Mouse (Mus musculus) lung, adult 2 months (tissue): ENCODE measurements around the gene Klc1.

Experiments used
- CTCF ChIP-seq: fragments of 200-500 bp; IDR thresholded peaks from 2 replicates; pipeline ENCODE4 v1.5.1; 2011; ENCODE audit warnings: mild to moderate bottlenecking, low read length, control low read depth; ENCODE audit not compliant: insufficient read depth
- POLR2A ChIP-seq: fragments of 200-500 bp; IDR thresholded peaks from 2 replicates; pipeline ENCODE4 v1.6.1; 2011; ENCODE audit warnings: low read depth, mild to moderate bottlenecking, control low read depth, low read length, borderline replicate concordance; ENCODE audit errors: extremely low read depth

DNA sequence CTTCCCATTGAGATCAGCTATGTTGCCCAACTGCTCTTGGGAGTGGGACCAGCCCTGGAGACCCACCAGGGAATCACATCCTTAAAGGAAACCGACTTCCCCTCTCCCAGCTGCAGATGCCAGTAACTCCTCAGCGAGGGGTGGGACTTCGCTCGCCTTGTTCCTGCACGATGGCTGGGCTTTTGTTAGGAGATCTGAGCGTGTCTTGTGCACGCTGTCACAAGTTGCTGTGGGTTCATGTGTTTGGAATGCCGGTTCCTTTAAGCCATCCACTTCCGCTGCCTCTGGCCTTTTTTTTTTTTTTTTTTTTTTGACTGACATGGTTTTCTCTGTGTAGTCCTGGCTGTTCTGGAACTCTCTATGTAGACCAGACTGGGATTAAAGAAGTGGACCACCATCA, 21.3 kb upstream of the Klc1 start:
- TF ChIP-seq CTCF: no peak
- TF ChIP-seq POLR2A: no peak
